Mouse (Mus musculus) CD8-positive naive resting alpha-beta T cell, adult 2 months (primary cell): ENCODE measurements around the gene Lcp2.

Source experiments
- DNase-seq, 2 experiments: peaks; one replicate each; pipeline ENCODE4 v3.0.0; 2022; ENCODE audit warnings: low read depth in 2 of 2, low spot score in 2 of 2

Gene Lcp2

GRCm38 (mm10) chr11:34042808-34043207 is 3.9 kb upstream of the Lcp2 start:
- DNase-seq = peak in 1 of 2 experiments; percentile 67

- no peak for DNase-seq
These were observed 820 bp downstream of the Lcp2 start for GRCm38 (mm10) chr11:34047542-34047937.

DNA sequence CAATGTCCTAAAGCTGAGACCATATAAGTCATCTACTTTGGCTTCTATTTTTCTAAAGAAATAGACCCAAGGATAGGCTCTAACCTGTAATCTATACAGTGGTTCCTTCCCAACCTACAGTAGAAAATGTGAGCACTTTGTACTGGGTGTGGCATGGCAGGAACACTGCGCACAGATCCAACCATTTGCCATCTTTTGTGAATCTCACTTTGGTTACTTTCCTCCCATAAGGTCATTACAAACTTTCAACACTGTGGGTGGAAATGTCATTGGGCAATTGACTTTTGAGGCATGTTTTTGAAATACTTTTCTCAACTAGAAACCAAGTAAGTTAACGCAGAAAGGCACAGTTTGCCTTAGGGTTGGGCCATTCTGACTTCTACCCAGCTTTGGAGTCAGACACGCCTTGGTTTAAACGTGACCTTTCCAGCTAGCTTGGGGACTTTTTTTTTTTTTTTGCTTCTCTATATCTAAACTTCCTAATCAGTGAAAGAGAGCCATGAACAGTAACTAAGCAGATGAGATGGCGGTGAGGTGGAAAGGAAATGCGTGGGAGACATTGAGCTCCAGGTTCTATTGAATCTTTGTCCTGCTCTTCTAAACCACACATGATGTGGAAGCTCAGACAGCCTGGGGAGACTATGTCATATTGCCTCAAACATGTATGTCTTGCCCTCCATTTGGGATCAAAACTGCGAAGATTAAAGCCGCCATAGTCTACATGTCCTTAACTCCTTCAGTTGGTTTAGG is 1.8 kb downstream of the Lcp2 start:
- no peak for DNase-seq

DNA sequence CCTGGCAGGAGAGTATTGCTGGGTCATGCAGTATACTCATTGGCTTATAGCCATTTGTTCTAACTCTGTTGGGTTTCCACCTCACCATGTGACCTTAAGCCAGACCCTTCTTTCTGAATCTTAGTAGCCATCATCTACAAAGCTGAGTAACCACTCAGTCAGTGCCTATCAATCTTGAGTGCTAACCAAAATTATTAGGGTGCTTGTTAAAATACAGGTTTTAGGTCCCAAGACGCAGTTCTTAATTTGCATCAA is 2.3 kb downstream of the Lcp2 start:
- no peak for DNase-seq

- DNase-seq = no peak
These were observed 3.3 kb downstream of the Lcp2 start for GRCm38 (mm10) chr11:34050063-34050462.

DNA sequence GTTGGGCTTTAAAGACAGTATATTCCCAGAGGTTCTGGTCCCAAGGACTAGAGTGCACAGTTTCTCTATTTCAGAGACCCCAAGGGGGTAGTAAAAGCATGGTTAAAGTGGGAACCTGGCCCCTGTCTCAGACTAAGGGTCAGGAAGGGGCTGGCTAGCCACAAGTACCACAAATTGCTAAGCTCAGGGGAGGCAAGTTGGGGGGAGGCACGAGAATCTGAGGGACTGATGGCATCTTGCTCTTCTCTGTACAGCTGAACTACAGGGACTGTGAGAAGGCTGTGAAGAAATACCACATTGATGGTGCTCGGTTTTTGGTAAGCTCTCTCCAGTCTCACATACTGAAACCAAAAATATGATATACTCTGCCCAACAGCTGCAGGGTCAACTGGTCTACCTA is 3.9 kb downstream of the Lcp2 start:
- no peak for DNase-seq

GRCm38 (mm10) chr11:34053031-34053818 is 6.5 kb downstream of the Lcp2 start:
- DNase-seq = no peak

- no peak for DNase-seq
These were observed 7.5 kb downstream of the Lcp2 start for GRCm38 (mm10) chr11:34054031-34054727.

DNA sequence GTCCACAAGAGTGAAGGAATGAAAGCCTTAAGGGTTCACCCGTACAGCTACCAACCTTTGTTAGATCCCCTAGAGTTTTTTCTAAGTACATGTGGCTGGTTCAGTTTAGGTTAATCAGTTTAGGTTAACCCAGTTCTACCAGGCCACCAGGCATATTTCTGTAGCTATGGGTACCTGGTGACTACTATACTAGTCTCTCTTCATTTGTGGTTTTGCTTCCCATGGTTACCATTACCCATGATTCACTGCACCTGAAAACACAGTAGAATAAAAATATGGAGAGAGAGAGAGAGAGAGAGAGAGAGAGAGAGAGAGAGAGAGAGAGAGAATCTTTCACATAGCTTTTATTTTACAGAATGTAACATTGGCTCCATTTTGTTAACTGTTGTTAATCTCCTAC is 10.0 kb downstream of the Lcp2 start:
- DNase-seq = no peak

DNA sequence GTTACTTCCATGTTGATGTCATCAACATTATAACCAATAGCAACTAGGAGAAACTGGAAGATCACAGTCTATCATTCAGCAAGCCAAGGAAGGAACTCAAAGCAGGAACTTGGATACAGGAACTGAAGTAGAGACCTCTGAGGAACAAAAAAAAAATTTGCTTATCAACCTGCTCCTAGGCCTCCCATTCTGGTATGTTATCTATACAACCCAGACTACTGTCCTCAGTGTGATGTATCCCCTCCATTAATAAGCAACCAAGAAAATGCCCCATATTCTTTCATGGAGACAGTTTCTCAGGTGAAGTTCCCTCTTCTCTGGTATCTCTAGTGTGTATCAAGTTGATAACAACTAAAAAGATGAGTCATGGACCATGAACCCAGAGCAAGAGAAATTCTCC is 11.6 kb downstream of the Lcp2 start:
- no peak for DNase-seq

DNA sequence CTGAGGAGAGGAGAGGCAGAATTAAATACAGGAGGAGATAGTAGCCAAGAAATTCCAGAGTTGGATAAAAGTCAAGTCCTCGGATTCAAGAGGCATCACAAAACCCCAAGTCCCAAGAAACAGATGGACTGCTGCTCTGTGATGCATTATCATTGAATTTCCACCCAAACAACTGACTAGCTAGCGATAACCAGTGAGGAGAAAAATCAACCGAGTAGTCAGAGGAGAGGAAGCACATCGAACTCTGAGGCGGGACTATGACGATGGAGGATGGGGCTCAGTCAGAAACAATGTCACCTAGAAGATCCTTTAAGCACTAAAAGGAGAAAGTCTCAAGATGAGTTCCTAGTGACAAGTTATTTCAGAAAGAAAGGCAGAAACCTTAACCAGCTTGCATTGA is 12.2 kb downstream of the Lcp2 start:
- no peak for DNase-seq

GRCm38 (mm10) chr11:34061740-34062139 is 15.0 kb downstream of the Lcp2 start:
- DNase-seq = no peak

- no peak for DNase-seq
These were observed 16.5 kb downstream of the Lcp2 start for GRCm38 (mm10) chr11:34063257-34063656.

DNA sequence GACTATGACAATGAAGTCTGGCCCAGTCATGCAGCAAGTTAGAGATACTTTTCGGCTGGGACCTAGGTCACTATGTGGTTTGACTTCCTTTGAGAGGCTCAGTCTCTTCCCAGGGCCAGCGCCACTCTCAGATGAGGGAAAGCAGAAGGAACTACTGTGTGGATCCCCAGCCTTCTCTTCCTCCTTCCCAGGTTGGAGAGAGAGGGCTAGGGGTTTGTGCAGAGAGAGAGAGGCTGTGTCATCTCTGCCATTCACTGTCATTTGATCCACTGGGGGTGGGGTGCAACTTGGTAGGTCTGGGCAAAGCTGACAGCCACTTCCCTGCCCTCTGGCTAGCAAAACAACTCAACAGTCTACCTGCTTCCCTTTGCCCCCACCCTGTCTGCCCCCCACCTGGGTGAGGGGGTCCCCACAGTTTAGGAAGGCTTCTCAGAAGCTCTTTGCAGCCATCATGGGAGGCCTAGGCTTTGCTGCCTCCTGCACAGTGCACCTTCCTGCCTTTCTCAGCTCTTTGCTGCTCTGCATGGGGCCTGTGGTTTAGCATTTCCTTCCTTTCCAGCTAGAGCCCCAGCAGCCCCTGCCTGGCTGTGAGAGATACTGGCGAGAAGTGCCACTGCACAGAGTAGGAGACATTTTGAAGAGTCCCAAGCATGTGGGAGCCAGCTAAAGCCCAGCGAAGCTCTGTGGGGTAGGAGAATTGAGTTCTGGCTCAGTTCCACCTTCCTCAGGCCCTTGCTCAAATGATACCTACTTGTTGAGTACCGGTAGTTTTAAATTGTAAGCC is 17.2 kb downstream of the Lcp2 start:
- peak; percentile 61 to 75 for DNase-seq

GRCm38 (mm10) chr11:34070596-34070995 is 23.9 kb downstream of the Lcp2 start:
- no peak for DNase-seq

GRCm38 (mm10) chr11:34072309-34072708 is 25.6 kb downstream of the Lcp2 start:
- DNase-seq = no peak

GRCm38 (mm10) chr11:34073776-34074175 is 27.1 kb downstream of the Lcp2 start:
- peak; percentile 30 to 55 for DNase-seq

DNA sequence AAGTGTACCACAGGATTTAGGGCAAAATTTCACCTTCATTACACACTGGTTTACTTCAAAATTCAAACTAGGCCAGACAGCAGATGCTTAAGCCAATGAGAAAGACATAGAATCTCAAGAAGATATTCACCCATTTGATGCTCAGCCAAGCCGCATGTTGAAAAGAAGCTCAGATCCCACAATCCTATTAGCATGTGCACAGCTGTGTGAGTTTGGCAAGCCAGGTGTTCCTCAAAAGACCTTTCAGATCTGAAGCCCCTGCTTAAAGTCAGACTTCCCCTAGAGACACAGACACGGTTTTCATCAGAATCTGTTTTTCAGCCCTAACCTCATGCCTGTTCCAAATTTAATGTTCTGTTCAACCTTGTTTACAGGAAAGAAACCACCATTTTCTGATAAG is 31.1 kb downstream of the Lcp2 start:
- DNase-seq = no peak

GRCm38 (mm10) chr11:34078581-34078980 is 31.9 kb downstream of the Lcp2 start:
- no peak for DNase-seq

DNA sequence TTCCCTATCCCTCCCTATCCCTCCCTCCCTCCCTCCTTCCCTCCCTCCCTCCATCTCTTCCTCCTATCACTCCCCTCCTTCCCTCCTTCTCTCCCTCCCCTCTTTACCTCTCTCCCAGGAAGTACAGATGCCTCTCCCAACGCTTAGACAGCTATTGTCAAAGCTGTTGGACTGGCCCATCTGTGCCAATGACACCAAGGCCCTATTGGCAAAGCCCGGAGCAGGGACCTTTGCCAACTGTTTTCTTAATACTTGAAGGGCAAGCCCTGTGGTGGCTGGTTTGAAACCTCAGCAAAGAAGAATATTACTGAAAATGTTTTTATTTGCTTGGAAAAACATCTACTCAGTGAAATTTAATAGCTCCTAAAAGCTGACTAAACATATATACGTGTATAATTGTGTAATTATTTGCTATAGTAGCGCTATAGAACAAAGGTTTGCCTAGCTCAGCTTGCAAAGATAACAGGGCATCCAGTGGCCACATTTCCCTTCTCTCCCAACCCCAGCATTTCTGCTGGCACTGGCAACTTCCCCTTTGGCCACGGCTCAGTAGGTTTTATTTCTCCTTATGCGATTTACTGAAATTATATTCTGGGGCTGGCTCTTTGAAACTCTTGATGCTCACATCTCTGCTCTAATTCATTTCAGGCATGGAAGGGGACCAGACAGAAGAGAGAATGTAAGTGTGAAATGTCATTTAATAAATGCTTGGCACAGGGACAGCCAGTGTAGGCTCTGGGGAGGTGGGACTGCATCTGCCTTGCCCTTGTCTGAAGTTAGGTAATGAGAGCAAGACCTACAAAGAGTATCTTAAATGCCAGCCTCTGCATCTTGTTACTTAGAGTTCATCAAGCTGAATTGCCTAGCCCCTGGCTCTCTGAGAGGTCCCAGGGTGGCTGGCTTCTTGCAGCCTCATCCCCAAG is 33.1 kb downstream of the Lcp2 start:
- DNase-seq = no peak
